In the genomic region with DNA sequence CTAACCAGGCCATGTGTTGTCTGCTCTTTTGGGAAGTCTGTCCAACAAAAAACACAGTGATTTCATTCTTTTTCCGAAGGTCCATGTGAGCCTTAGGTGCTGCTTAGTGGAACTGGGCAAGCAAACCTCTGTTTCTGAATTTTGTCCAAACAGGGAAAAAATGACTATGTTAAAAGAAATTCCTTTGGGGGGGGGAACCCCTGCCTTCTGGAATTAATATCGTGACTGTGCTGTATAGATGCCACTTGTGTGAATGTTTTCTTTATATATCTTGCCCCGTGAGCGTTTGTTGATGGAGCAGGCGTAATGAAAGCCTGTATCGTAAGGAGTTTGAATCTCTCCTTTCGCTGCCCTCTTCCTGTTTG, we compare ENCODE assay signal across 12 mouse cellular contexts.
DNase-seq lines count a peak whose midpoint lies in the region; ATAC-seq lines count a peak whose summit lies in the region.
"Had no signal": no experiment of that assay in that cellular context is flagged by ENCODE, and none has a peak within 500 bp of the region (broad histone marks: within the 10 kb centered on the region; RNA-seq: fewer than 3 reads in every experiment).

No protein-coding gene starts in this region.

- no peak for DNase-seq in embryonic facial prominence, embryonic 10.5 days (ENCODE audit: low spot score)
- DNase-seq in hindbrain, embryonic 11.5 days (ENCODE audit: low spot score) = no peak
- DNase-seq in NIH3T3 (ENCODE audit: low read depth) = peak; percentile 76
- no peak for DNase-seq in testis, postnatal 14 days (ENCODE audit: low spot score)
- no peak for DNase-seq in liver
- DNase-seq: adrenal gland, postnatal 25 days; gastrocnemius, postnatal 25 days had no signal

- no peaks in the 10 kb centered on the region for H3K36me3 ChIP-seq in embryonic facial prominence, embryonic 12.5 days
- H3K36me3 ChIP-seq in embryonic facial prominence, embryonic 10.5 days (replicated peaks) = peaks cover 12% of the 10 kb centered on the region
- no peaks in the 10 kb centered on the region for H3K36me3 ChIP-seq in hindbrain, embryonic 13.5 days
- H3K36me3 ChIP-seq in hindbrain, embryonic 11.5 days (ENCODE audit: control insufficient read depth, insufficient read depth, low read length) = no peaks in the 10 kb centered on the region
- H3K36me3 ChIP-seq in hindbrain, embryonic 16.5 days (ENCODE audit: control insufficient read depth, insufficient read depth, low read length) = 0 out of 2 replicates have a peak, but pooled peaks cover 3% of the 10 kb centered on the region
- H3K36me3 ChIP-seq: liver, embryonic 15.5 days had no signal

- H3K27ac ChIP-seq in embryonic facial prominence, embryonic 12.5 days = peak overlapping the region; percentile 68
- H3K27ac ChIP-seq in embryonic facial prominence, embryonic 10.5 days (replicated peaks) = no peak overlapping the region
- peak overlapping the region; percentile 79 for H3K27ac ChIP-seq in hindbrain, embryonic 13.5 days
- H3K27ac ChIP-seq in hindbrain, embryonic 11.5 days (ENCODE audit: low read depth, low read length) = no peak overlapping the region
- peak overlapping the region; percentile 55; the same call in 1 of the 2 replicates for H3K27ac ChIP-seq in hindbrain, embryonic 16.5 days (ENCODE audit: low read depth, low read length)
- H3K27ac ChIP-seq: layer of hippocampus, adult 2 months; liver, embryonic 15.5 days had no signal

- H3K9ac ChIP-seq in embryonic facial prominence, embryonic 12.5 days = no peak overlapping the region
- H3K9ac ChIP-seq in hindbrain, embryonic 13.5 days = no peak overlapping the region
- H3K9ac ChIP-seq in hindbrain, embryonic 11.5 days (ENCODE audit: low read depth, low read length) = no peak overlapping the region
- H3K9ac ChIP-seq in hindbrain, embryonic 16.5 days (ENCODE audit: low read depth, low read length) = no peak overlapping the region
- H3K9ac ChIP-seq: liver, embryonic 15.5 days had no signal

- H3K4me3 ChIP-seq in embryonic facial prominence, embryonic 12.5 days = no peak overlapping the region
- no peak overlapping the region for H3K4me3 ChIP-seq in embryonic facial prominence, embryonic 10.5 days
- H3K4me3 ChIP-seq in hindbrain, embryonic 13.5 days = no peak overlapping the region
- H3K4me3 ChIP-seq in hindbrain, embryonic 11.5 days (ENCODE audit: low read depth, low read length) = no peak overlapping the region
- H3K4me3 ChIP-seq in hindbrain, embryonic 16.5 days (ENCODE audit: low read length) = no peak overlapping the region
- H3K4me3 ChIP-seq: layer of hippocampus, adult 2 months; liver, embryonic 15.5 days had no signal

- 27% methylated on average over 7 of the region's 7 CpGs for WGBS in embryonic facial prominence, embryonic 12.5 days
- 55% methylated on average over 7 of the region's 7 CpGs for WGBS in embryonic facial prominence, embryonic 10.5 days
- 72% methylated on average over 7 of the region's 7 CpGs for WGBS in hindbrain, embryonic 13.5 days
- 70% methylated on average over 7 of the region's 7 CpGs for WGBS in hindbrain, embryonic 11.5 days
- WGBS in hindbrain, embryonic 16.5 days = 81% methylated on average over 7 of the region's 7 CpGs

- H3K9me3 ChIP-seq in embryonic facial prominence, embryonic 12.5 days = peaks cover 5% of the 10 kb centered on the region; the same call in 1 of the 2 replicates
- H3K9me3 ChIP-seq in embryonic facial prominence, embryonic 10.5 days = peaks cover 9% of the 10 kb centered on the region; the same call in 1 of the 2 replicates
- 0 out of 2 replicates have a peak, but pooled peaks cover 5% of the 10 kb centered on the region for H3K9me3 ChIP-seq in hindbrain, embryonic 13.5 days
- no peaks in the 10 kb centered on the region for H3K9me3 ChIP-seq in hindbrain, embryonic 11.5 days (ENCODE audit: control insufficient read depth, low read length)
- no peaks in the 10 kb centered on the region for H3K9me3 ChIP-seq in hindbrain, embryonic 16.5 days (ENCODE audit: control insufficient read depth, low read length)
- H3K9me3 ChIP-seq: liver, embryonic 15.5 days had no signal

- no peak for ATAC-seq in embryonic facial prominence, embryonic 12.5 days (ENCODE audit: insufficient number of reproducible peaks, insufficient read depth, low FRiP score, low TSS enrichment)
- ATAC-seq in hindbrain, embryonic 13.5 days (ENCODE audit: low FRiP score) = no peak
- no peak for ATAC-seq in hindbrain, embryonic 11.5 days (ENCODE audit: low FRiP score)
- no peak for ATAC-seq in hindbrain, embryonic 16.5 days

- H3K4me2 ChIP-seq in embryonic facial prominence, embryonic 12.5 days (replicated peaks) = no peak overlapping the region
- no peak overlapping the region for H3K4me2 ChIP-seq in hindbrain, embryonic 13.5 days
- no peak overlapping the region for H3K4me2 ChIP-seq in hindbrain, embryonic 11.5 days (replicated peaks; ENCODE audit: low read depth, low read length)
- H3K4me2 ChIP-seq in hindbrain, embryonic 16.5 days (ENCODE audit: low read length) = no peak overlapping the region
- H3K4me2 ChIP-seq: liver, embryonic 15.5 days had no signal

- H3K4me1 ChIP-seq in embryonic facial prominence, embryonic 12.5 days = peaks cover 38% of the 10 kb centered on the region
- H3K4me1 ChIP-seq in embryonic facial prominence, embryonic 10.5 days = peaks cover 45% of the 10 kb centered on the region
- peaks cover 45% of the 10 kb centered on the region for H3K4me1 ChIP-seq in hindbrain, embryonic 13.5 days (replicated peaks)
- H3K4me1 ChIP-seq in hindbrain, embryonic 11.5 days (replicated peaks; ENCODE audit: control insufficient read depth, insufficient read depth, low read length) = no peaks in the 10 kb centered on the region
- H3K4me1 ChIP-seq in hindbrain, embryonic 16.5 days (ENCODE audit: control insufficient read depth, insufficient read depth, low read depth, low read length) = peaks cover 22% of the 10 kb centered on the region
- H3K4me1 ChIP-seq: liver, embryonic 15.5 days had no signal

- no peaks in the 10 kb centered on the region for H3K27me3 ChIP-seq in embryonic facial prominence, embryonic 12.5 days
- H3K27me3 ChIP-seq in embryonic facial prominence, embryonic 10.5 days (replicated peaks; ENCODE audit: low read depth, poor library complexity, severe bottlenecking) = no peaks in the 10 kb centered on the region
- no peaks in the 10 kb centered on the region for H3K27me3 ChIP-seq in hindbrain, embryonic 13.5 days
- H3K27me3 ChIP-seq in hindbrain, embryonic 11.5 days (ENCODE audit: control insufficient read depth, insufficient read depth, low read length) = no peaks in the 10 kb centered on the region
- H3K27me3 ChIP-seq in hindbrain, embryonic 16.5 days (replicated peaks; ENCODE audit: control insufficient read depth, insufficient read depth, low read length) = no peaks in the 10 kb centered on the region
- H3K27me3 ChIP-seq: liver, embryonic 15.5 days had no signal

Comparison
In these comparisons a context has a peak if more than half of its experiments do, and no peak if none do; other contexts are left out.
1. H3K27ac ChIP-seq: peak in embryonic facial prominence, embryonic 12.5 days (single experiment), hindbrain, embryonic 13.5 days (single experiment) and hindbrain, embryonic 16.5 days (single experiment); none in embryonic facial prominence, embryonic 10.5 days (single experiment) and hindbrain, embryonic 11.5 days (single experiment).